Mouse (Mus musculus): ENCODE measurements around the gene Capg.

The Capg gene

GRCm38 (mm10) chr6:72567508-72567907 lies 23.3 kb downstream of the Capg start:
- no peak for DNase-seq (ENCODE audit: extremely low spot score, low spot score)

GRCm38 (mm10) chr6:72568736-72569135 lies 24.5 kb downstream of the Capg start:
- DNase-seq (ENCODE audit: extremely low spot score, low spot score) = no peak

- no peak for DNase-seq (ENCODE audit: extremely low spot score, low spot score)
Observed at GRCm38 (mm10) chr6:72570644-72571397, 26.6 kb downstream of the Capg start.

GRCm38 (mm10) chr6:72571826-72572225 lies 27.6 kb downstream of the Capg start:
- DNase-seq (ENCODE audit: extremely low spot score, low spot score) = no peak

- DNase-seq (ENCODE audit: extremely low spot score, low spot score) = no peak
Observed at GRCm38 (mm10) chr6:72576041-72576440, 31.9 kb downstream of the Capg start.

GRCm38 (mm10) chr6:72581625-72582382 lies 37.6 kb downstream of the Capg start:
- DNase-seq (ENCODE audit: extremely low spot score, low spot score) = no peak

- no peak for DNase-seq (ENCODE audit: extremely low spot score, low spot score)
Observed at GRCm38 (mm10) chr6:72583211-72583839, 39.1 kb downstream of the Capg start.

- no peak for DNase-seq (ENCODE audit: extremely low spot score, low spot score)
Observed at GRCm38 (mm10) chr6:72584154-72584553, 40.0 kb downstream of the Capg start.

GRCm38 (mm10) chr6:72586701-72587100 lies 42.5 kb downstream of the Capg start:
- no peak for DNase-seq (ENCODE audit: extremely low spot score, low spot score)

- DNase-seq (ENCODE audit: extremely low spot score, low spot score) = no peak
Observed at GRCm38 (mm10) chr6:72588307-72588706, 44.1 kb downstream of the Capg start.

- DNase-seq (ENCODE audit: extremely low spot score, low spot score) = no peak
Observed at GRCm38 (mm10) chr6:72590111-72590510, 45.9 kb downstream of the Capg start.

GRCm38 (mm10) chr6:72593011-72593803 lies 49.0 kb downstream of the Capg start:
- DNase-seq (ENCODE audit: extremely low spot score, low spot score) = no peak

GRCm38 (mm10) chr6:72593914-72594313 lies 49.7 kb downstream of the Capg start:
- DNase-seq (ENCODE audit: extremely low spot score, low spot score) = no peak

- DNase-seq (ENCODE audit: extremely low spot score, low spot score) = no peak
Observed at GRCm38 (mm10) chr6:72597083-72597874, 53.1 kb downstream of the Capg start.

GRCm38 (mm10) chr6:72597956-72598753 lies 54.0 kb downstream of the Capg start, which contains the start of the genes Elmod3 and Retsat:
TSS of gene Elmod3 (minus strand) at chr6:72598413.
TSS of gene Retsat (plus strand) at chr6:72598475.
- peak; percentile 88 for DNase-seq (ENCODE audit: extremely low spot score, low spot score)

GRCm38 (mm10) chr6:72598791-72599557 lies 54.8 kb downstream of the Capg start:
- no peak for DNase-seq (ENCODE audit: extremely low spot score, low spot score)

- no peak for DNase-seq (ENCODE audit: extremely low spot score, low spot score)
Observed at GRCm38 (mm10) chr6:72600216-72600615, 56.0 kb downstream of the Capg start.

GRCm38 (mm10) chr6:72600771-72601170 lies 56.6 kb downstream of the Capg start:
- no peak for DNase-seq (ENCODE audit: extremely low spot score, low spot score)

- DNase-seq (ENCODE audit: extremely low spot score, low spot score) = peak; percentile 69
Observed at GRCm38 (mm10) chr6:72601732-72602131, 57.5 kb downstream of the Capg start.
